Mouse (Mus musculus): ENCODE data around the gene Rab40c.

Rab40c gene

DNA sequence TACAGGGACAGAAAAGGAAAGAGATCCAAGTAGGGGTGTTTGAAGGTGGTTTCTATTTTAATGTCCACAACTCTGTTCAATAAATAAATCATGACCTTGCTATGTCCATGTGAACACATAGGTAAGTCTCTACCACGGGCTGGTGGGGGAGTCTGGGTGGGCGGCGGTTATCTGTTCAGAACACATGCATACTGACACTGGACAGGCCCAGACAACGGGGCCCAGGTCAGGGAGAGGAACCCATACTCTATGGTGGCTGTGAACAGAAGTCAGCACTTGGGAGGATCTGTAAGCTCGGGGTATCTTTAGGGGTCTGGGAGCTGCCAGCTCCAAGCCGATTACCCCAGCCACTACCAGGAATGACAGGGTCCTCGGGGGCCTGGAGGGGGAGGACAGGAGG is 26.8 kb upstream of the Rab40c start:
- in situ Hi-C loops (cut with MboI): no loop called here

DNA sequence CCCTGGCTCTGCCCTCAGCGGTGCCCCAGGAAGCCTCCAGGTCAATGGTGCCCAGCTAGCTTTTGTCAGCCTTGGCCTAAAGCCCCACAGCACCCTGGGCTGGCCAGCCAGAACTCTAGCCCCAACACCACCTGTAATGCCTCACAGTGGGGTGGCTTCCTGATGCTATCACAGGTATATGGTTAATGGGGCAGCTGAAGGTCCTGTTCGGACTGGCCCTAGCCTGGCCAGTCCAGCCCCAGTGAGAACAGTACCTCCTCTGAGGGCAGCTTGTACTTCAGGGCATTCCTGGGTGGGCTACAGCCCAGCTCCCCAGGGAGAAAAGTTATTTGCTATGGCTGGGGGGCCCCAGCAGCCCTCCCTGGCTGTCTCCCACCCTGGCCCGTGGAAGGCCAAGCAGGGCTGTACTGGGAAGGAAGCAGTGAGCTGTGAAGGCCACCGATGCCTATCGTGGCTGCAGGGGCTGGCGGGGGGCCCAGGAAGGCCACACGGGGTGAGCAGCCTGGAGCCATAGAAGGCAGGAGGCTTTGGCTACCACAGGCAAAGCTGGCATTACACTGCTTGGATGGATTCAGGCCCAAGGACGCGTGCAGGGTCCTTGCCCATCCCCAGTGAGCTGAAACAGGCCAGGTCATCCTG is 26.1 kb upstream of the Rab40c start:
- in situ Hi-C loops (cut with MboI): no loop called here

DNA sequence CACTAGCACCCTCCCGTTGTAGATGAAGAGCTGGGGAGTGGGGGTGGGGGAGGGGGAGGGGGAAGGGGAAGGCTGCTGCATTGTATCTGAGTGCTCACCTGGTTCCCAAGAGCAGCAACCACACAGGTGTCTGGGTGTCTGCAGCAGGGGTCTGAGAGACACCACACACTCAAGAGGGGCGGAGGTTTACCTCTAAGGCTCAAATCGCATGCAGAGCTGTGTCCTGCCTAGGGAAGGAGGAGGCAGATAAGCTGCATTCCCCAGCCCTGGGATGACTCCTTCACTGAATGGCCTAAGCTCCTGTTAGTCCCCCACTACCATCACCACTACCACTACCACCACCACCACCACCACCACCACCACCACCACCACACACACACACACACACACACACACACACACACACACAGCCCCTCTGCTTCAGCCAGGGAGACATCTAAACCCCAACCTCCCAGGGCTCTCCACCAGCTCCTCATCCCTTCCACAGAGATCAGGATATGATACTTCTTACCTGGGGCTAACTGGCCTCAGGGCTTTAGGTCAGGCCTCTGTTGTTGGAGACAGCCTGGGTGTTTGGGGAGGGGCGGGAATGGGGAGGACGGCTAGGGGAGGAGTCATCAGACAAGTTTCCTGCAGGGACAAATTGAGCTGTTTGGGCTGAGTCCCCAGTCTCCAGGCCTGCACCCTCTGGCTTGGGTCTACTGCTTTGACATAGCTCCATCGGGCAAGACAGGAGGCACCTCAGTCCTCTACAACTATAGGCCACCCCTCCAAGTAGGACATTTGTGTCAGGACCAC is 25.0 kb upstream of the Rab40c start, which contains the start of the genes Pigq and Nhlrc4:
Gene Pigq (minus strand): TSS at position 571 of the 798 bp plus-strand sequence.
Gene Nhlrc4 (minus strand): TSS at position 596 of the 798 bp plus-strand sequence.
- in situ Hi-C loops (cut with MboI): no loop called here

DNA sequence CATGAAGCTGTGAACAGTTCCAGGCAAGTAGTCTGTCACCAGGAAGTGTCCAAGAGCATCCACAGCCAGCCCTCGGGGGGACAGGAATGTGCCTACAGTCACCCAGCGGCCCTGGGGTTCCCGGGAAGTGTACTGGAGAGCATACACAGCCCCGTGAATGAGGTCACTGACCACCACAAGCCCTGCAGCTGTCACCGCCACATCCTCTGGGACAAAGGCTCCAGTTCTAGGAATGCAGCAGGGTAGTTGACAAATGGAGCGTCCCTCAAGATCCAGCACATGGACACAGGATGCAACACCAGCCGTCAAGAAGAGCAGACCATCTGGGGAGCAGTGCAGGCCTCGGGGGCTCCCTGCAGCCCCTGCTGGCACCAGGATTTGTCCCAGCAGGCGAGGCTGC is 24.2 kb upstream of the Rab40c start:
- in situ Hi-C loops (cut with MboI): no loop called here

DNA sequence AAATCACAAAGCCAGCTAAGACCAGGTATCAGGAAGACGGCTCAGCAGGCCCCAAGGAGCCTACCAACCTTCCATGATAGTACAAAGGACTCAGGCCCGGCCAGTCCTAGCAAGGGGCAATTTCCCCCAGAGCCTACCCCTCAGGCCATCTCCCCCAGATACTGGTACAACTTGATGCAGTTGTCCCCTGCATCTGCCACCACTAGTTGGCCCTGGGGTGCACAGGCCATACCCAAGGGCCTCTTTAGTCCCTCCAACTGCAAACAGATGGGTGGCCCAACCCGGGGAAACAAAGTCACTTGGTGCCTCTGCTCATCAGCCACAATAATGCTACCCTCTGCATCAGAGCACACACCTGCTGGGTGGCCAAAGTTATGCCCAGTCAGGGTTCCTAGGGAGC is 23.7 kb upstream of the Rab40c start:
- in situ Hi-C loops (cut with MboI): no loop called here

DNA sequence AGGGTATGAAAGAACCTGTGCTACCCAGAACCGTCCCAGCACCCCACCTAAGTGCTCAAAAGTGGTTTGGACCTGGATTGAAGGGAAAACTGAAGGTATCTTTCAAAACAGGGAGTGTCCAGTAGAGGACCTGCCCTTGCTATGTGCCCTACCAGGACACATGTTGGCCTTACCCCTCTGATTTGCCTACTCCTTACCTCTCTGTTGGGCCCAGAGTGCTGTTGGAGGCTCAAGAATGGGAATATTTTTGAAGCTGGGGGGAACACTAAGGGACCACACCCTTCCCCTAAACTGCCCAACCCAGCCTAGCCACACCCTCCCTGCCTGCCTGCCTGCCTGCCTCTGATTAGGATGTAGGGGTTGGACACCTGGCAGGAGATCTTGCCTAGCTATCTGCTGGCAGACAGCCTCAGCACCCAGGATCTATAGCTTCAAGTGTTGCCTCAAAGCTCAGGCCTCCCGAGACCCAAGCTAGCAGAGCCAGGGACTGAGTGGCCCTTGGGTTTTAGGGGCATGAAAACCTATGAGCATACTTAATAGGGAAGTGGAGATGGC is 23.1 kb upstream of the Rab40c start:
- in situ Hi-C loops (cut with MboI): no loop called here

DNA sequence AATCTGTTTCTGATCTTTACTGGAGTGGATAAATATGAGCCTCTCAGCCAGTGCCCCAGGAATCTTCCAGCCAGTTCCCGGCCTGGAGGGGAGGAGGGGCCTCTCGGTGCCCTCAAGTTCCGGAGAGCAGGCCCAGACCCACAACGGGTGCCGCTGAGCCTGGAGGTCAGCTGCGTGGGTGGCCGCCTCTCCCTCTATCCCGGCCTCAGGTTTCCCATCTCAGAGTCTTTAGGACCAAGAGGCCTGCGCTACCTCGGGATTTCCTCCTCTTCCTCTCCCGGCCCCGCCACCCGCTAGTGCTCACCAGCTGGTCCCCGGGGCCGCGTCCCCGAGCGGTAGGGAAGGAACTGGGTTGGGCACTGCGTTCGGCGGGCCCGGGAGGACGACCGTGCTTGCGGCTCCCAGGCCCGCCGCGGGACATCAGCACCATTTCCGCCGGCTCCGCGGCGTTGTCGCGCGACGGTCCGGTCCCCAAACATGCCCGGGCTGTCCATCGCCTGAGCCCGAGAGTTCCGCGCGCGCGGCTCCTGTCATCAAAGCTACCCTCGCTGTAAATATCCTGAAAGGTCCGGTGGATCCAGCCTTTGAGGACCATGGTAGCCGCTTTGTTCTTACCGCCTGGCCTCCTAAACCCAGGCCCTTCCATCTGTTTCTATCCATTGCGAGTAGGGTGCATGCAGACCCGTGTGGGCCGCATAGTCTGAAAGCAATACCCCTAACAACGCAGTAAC is 22.1 kb upstream of the Rab40c start:
- in situ Hi-C loops (cut with MboI): no loop called here

DNA sequence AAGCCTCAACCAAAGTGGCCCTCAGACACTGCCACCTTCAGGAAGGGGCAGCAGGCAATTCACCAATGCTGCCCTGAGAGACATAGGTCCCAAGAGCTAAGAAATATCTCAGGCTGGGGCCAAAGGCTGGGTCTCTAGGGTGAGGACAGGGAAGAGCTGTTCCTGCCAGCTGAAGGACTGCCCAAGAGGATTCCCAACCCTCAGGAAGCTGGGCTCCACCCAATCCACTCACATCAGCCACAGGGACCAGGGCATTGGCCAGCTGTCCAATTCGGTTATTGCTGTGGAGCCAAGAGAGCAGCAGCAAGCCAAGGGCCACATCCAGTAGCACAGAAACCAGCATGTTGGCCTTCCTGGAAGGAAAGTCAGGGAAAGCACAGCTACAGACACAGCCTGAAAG is 15.0 kb upstream of the Rab40c start:
- in situ Hi-C loops (cut with MboI): no loop called here

DNA sequence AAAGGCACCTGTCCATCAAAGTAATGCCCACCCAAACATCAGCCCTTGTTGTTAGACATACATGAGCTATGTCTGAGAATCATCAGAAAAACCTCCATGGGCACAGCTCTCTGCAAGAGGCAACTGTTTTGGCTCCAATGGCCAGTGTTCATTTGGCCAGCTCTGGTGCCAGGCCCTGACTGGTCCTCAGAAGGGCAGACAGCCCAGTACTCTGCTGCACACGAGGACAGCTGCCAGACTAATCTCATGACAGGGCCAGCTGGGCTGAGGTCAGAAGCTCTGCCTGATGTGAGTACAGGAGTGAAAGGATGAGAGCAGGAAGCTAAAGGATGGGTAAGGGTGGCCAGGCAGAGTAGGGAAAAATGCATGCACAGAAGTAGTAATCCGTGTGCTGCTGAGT is 5.8 kb upstream of the Rab40c start:
- in situ Hi-C loops (cut with MboI): no loop called here

DNA sequence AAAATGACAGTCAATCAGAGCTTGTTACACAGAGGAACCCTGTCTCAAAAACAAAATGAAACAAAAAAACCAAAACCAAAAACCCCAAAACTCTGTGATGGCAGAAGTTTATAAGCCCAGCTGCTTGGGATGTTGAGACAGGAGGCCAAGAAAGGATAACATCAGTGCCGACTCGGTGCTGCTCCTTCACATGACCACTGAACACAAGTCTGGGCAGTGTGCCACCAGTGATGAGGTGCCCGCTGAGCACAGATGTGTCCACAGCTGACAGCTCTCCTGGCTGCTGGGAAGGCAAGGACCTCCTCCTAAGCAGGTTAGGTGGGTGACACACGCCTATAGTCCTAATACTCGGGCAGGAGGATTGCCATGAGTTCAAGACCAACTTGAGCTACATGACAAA is 2.6 kb upstream of the Rab40c start:
- in situ Hi-C loops (cut with MboI): no loop called here

DNA sequence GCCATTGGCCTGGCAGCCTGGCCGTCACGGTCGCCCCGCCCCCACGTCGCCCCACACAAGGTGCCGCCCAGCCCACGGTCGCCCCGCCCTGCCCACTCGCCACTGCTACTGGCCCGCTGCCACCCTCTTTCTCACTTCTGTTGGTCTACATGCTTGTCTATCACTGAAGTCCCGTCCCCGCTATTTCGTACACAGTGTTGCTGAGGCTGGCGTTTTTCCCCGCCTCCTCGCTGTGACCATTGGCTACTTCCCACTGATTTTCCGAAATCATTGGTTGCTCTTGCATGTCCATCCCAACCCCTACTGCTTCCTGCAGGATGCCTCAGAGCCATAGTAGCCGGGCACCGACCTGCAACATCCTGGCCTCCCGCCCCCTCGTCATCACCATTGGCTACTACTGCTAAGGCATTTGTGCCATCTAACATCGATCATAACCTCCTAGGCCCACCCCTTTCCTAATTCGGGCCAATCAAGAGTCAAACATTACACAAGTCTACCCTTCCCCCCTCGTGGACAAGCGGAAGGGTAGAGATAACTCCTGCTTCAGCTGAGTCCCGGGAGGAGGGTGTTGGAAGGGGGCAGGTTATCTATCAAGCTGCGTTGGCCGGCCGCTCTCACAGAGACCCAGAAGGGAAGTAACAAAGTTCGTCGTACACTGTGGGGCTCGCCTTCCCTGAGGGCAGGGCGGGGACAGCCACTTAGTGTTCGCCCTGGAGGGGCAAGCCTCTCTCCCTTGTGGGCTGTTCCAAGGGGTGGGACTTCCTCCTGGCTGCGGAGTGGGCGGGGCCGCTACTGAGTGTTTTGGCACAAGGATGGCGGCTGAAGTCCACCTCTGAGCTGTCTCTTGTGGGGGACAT is 487 bp upstream of the Rab40c start:
- in situ Hi-C loops (cut with MboI): no loop called here

DNA sequence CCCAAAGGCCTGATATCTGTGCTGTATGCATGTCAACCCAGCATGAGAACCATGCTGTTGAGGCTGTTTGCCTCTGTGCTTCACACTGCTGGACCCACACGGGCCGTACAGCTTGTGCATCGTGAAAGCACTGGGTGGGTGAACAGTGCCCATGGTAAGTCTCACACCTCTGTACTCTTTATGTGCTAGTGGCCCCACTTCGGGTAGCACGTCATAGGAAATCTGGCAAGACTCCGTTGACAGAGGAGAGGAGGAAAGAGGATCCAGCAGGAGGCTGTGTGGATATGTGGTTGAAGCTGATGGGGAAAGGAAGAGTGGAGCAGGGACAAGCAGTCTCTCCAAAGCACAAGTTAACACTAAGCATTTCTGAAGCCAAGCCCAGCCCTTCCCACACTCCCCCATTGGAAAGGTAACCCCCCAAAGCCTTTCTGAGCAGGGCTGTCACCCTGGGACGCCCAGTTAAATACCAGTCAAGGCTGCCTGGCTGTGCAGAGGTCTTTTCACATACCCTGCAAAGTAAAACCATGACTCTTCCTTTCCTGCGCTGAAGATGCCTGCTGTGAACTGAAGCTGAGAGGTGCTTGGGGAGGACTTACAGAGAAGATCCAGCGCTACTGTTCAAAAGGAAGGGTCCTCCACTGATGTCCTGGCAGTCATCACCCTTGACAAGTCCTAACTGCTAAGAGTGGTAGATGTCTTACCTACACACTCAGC is 1.3 kb downstream of the Rab40c start:
- in situ Hi-C loops (cut with MboI): no loop called here

DNA sequence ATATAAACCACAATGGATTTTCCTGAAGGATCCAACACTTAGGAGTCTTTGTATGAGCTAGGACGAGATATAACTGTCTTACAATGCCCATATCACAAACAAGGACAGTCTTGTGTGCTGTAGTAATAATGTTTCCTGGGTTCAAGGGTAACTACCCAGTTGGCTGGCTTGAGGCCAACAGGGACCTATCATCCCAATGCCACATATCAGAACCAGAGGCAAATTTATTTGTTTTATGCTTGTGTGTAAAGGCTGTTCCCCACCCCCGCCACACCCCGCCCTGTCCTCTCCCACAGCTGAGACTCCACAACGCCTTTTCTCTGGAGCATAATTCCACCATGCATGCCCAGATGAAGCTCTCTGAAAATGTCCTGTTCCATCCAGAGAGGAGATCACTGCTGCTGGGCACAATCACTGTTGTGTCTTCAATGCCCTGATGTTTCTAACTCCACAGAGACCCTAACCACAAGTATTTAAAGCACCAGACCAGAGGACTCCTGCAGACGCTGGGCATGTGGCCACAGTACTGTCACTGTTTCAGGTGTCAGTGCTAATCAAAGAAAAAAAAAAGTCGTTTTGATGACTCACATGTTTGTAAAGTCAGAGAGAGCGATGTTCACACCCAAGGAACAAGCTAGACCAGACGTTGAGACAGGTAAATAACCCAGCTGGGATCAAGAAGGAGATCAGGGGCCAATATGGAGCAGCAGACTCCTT is 2.4 kb downstream of the Rab40c start:
- in situ Hi-C loops (cut with MboI): no loop called here

DNA sequence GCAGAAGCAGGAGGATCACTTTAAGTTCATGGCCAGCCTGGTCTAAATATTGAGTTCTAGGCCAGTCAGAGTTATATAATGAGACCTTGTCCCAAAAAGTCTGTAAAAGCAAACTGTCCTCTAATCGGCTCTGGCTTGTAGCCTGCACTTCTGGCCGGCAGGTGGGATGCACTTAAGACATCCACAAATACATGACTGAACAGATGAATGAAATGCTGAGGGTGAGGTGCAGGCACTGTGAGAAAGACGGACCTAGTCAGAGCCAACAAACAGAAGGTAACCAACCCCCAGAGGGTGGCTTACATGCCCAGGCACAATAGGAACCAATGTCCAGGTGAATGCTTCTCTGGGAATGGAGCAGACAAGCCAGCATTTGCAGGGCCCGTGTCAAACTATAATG is 5.2 kb downstream of the Rab40c start:
- in situ Hi-C loops (cut with MboI): no loop called here

DNA sequence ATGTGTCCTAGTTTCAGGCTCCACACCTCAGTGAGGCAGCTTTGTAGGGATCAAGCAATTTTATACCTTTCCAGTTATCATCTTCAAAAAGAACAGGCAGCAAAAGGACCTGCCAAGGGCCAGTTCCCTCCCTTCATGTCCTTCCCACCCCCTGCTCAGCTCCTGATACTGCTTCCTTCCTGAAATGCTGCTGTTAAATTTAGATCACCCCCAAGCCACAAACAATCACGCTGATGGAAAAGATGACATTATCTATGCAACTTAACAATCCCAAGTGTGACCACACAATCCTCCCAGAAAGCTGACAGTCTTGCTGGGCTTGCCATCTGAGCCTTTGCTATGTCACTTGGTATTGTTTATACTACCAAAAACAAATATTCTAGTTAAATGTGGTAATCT is 5.7 kb downstream of the Rab40c start:
- in situ Hi-C loops (cut with MboI): no loop called here

DNA sequence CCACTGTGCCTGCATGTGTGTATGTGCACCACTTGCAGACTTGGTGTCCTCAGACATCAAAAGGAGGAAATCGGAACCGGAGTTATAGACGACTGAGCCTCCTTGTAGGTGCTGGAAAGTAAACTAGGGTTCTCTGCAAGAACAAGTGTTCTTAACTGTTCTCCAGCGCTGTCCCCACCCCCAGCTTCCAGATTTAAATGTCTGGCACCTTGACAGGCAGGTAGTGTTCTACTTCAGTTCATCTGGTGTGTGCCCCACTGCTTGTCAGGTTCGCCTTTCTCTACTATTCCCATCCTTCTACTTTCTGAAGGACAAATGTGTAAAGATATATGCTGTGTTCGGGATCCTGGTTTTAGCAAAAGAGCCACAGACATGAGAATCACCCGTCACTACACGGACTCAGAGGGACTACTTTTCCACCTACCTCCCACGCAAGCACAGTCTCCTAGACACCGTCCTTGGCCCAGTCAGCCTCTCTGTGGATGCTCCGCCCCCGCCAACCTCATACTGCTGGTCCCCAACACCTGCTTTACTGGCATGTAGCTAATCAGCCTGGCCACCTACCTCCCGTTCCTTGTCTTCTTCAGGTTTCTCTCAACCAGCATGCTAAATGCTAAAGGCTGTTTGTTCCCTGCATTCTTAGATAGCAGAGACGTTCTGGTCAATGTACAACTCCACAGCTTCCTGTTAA is 6.2 kb downstream of the Rab40c start:
- in situ Hi-C loops (cut with MboI): no loop called here

DNA sequence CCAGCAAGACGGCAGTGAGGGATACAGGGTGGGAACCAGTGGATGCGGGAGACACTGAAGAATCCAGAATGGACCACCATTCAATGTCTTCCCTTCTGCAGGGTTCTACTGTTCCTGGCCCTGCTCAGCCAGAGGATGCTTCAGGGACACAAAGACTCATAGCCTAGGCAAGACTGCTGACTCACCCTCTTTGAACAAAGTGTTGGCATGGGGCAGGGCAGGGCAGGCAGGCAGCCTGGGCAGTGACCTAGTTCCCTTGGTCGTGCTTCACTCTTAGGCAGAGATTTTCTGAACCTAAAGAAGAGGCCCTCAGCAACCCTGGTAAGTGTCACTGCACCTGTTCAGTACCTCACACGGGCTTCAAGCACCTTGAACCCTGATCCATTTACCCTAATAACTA is 7.7 kb downstream of the Rab40c start:
- in situ Hi-C loops (cut with MboI): no loop called here

DNA sequence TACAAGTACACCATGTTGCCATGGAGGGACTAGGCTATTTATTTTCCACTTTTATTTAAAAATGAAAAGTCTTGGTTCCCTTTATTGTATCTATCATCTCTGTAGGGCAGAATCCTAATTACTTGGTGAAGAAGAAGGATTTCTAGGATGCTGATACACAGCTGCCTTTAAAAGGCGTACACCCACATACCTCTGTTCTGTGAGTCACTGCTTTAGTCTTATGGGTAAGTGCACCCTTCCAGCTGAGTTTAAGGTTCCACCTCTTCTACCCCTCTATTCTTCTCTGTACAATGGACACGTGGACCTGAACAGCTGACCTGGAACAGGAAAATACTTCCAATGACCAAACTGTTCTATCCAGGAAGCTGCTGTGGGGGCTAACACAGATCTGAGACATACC is 11.9 kb downstream of the Rab40c start:
- in situ Hi-C loops (cut with MboI): no loop called here

DNA sequence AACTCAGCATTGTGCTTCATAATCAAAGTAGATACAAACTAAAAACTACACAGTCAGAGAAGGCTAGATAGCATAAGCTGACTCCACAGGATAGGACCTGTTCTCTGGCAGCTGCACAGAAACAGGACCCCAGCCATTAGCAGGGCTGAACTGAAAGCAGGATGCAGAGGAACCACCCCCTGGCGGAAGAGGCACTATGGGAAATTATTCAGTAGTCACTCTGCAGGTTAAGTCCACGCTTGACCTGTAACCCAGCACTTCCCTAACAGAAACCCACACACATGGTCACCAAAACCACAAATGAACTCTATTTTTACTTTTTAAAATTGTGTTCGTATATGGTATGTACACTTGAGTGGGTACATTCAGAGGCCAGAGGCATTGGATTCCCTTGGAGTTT is 16.5 kb downstream of the Rab40c start:
- in situ Hi-C loops (cut with MboI): no loop called here

DNA sequence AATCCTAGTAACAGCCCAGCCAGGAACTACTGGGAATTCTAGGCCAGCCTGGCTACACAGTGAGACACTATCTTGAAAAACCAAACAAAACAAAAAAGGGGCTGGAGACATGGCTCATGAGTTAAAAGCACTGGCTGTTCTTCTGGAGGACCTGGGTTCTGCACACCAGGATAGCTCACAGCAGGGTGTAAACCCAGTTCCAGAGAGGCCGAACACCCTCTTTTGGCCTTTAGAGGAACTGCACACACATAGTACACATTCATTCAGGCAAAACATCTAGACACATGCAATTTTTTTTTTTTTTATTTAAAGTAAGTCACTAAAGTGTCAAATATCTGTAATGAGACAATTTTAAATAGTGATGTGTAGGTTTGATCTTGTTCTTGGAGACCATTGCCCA is 19.3 kb downstream of the Rab40c start:
- in situ Hi-C loops (cut with MboI): no loop called here
